Mouse (Mus musculus) liver, adult 2 months (tissue): ENCODE measurements around the gene Lipo4. TPM values are rescaled to one million over a fixed set of nuclear protein-coding genes. Genes with fewer than 3 reads are reported as not detected.
"Not testable (repeated sequence)": the region's sequence is repeated elsewhere in the genome, so short reads cannot be mapped to it uniquely, and the experiment has no call there.

Experiments used
- DNase-seq: peaks from one replicate; pipeline ENCODE4 v3.0.0-alpha.2; 2011; ENCODE audit warnings: low read depth, low spot score; ENCODE audit errors: extremely low read depth
- H3K27ac ChIP-seq: fragments of 200-500 bp; replicated peaks from 2 replicates; pipeline ENCODE4 v1.5.1; 2012; ENCODE audit warnings: low read depth, mild to moderate bottlenecking, control low read depth, inconsistent platforms, low read length; ENCODE audit not compliant: insufficient read depth
- H3K27me3 ChIP-seq: fragments of 200-500 bp; 2 replicates; pipeline ENCODE4 v1.6.1; 2012; ENCODE audit warnings: mild to moderate bottlenecking, moderate library complexity, low read length, inconsistent platforms; ENCODE audit not compliant: control insufficient read depth, insufficient read depth
- H3K36me3 ChIP-seq: fragments of 200-500 bp; 2 replicates; pipeline ENCODE4 v1.6.1; 2012; ENCODE audit warnings: low read length, inconsistent platforms; ENCODE audit not compliant: control insufficient read depth, insufficient read depth
- H3K4me1 ChIP-seq: fragments of 200-500 bp; 2 replicates; pipeline ENCODE4 v1.6.1; 2011; ENCODE audit warnings: low read length; ENCODE audit not compliant: control insufficient read depth, insufficient read depth
- H3K4me3 ChIP-seq: fragments of 200-500 bp; 2 replicates; pipeline ENCODE4 v1.5.1; 2011; ENCODE audit warnings: low read depth, mild to moderate bottlenecking, control low read depth, low read length, moderate library complexity; ENCODE audit not compliant: insufficient read depth
- H3K79me2 ChIP-seq: fragments of 200-500 bp; 2 replicates; pipeline ENCODE4 v1.6.1; 2012; ENCODE audit warnings: inconsistent platforms, mild to moderate bottlenecking, low read length, moderate library complexity; ENCODE audit not compliant: control insufficient read depth, insufficient read depth
- H3K9ac ChIP-seq: fragments of 200-500 bp; 2 replicates; pipeline ENCODE4 v1.6.1; 2012; ENCODE audit warnings: low read depth, mild to moderate bottlenecking, control low read depth, inconsistent platforms, low read length
- CTCF ChIP-seq: fragments of 200-500 bp; IDR thresholded peaks from 2 replicates; pipeline ENCODE4 v1.5.1; 2011; ENCODE audit warnings: low read depth, low read length, control low read depth
- POLR2A ChIP-seq: fragments of 200-500 bp; IDR thresholded peaks from 2 replicates; pipeline ENCODE4 v1.6.1; 2011; ENCODE audit warnings: low read length, control low read depth; ENCODE audit not compliant: insufficient read depth; ENCODE audit errors: extremely low read depth
- WGBS: fragments of 180-500 bp; shearing (Covaris S2); methylation state at CpG from one replicate; pipeline ENCODE4 v1.1.7; 2018; 5-methylcytosine and 5-hydroxymethylcytosine counted together
- polyA plus RNA-seq: library from polyadenylated mRNA; depleted of rRNA; stranded (reverse); fragments of >200 nt; gene quantifications from 2 replicates; pipeline ENCODE4 v1.2.3, GENCODE M21; 2012; rRNA removed
- total RNA-seq: library from RNA; depleted of rRNA; stranded (reverse); fragments of >200 nt; gene quantifications from 2 replicates; pipeline ENCODE4 v1.2.3, GENCODE M21; 2014; rRNA removed

Lipo4 gene
- not detected in 2 replicates for total RNA-seq
- not detected in 2 replicates for polyA plus RNA-seq

DNA sequence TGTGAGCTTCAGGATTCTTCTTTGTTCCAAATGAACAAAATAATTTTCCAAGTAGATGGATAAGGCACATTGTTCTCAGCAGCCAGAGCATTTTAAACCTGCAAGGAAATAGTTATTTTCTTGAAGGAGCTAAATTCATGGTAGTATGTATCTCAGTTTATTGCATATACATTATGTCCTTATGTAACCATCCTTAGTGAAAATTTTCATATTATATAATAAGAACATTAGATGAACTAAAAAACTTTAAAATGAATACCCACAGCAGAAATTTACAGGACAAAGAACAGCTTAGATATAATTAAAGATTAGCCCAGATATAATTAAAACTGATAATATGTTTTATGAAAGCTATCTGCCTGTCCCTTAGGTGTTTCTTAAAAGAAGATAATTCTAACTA is at the start of gene Lipo4:
Gene Lipo4 (minus strand): TSS at position 101 of the 400 bp plus-strand sequence.
- no peak for TF ChIP-seq CTCF
- TF ChIP-seq POLR2A: no peak
- Histone ChIP-seq H3K79me2 (no peaks in the 10 kb centered on the region), H3K9ac (no peak within 1 kb of the TSS), H3K36me3 (no peaks in the 10 kb centered on the region), H3K4me1 (no peaks in the 10 kb centered on the region), H3K27me3 (no peaks in the 10 kb centered on the region), H3K4me3 (no peak within 1 kb of the TSS), H3K27ac (no peak within 1 kb of the TSS)
- DNase-seq: no peak

DNA sequence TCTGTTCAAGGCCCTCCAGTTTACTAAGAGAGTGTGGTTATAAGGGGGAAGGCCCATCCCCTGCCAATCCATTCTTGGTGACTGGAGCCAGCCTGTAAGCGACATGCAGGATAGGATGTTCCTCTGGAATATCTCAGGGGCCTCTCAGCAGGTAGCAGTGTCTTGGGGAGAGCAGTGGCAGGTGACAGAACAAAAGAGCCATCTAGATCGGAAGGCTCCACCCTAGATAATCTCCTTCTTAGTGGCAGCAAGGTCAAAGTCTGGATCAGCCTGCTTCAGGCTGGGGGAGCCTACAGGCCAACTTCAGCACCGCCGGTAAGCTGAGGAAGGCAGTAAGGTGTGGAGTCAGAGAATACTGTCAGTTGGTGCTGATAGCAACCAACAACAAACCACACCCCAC is 61.2 kb downstream of the Lipo4 start:
- H3K4me3 ChIP-seq, H3K4me1 ChIP-seq, H3K27me3 ChIP-seq, H3K9ac ChIP-seq, DNase-seq, H3K79me2 ChIP-seq, H3K27ac ChIP-seq, H3K36me3 ChIP-seq: not testable (repeated sequence)
- 48% methylated on average over 4 of the region's 4 CpGs for WGBS

- no peak overlapping the region for H3K27ac ChIP-seq
- TF ChIP-seq POLR2A (no peak), CTCF (no peak)
- no peaks in the 10 kb centered on the region for H3K36me3 ChIP-seq
- H3K79me2 ChIP-seq: no peaks in the 10 kb centered on the region
- H3K4me1 ChIP-seq: no peaks in the 10 kb centered on the region
- no peak overlapping the region for H3K9ac ChIP-seq
- H3K4me3 ChIP-seq: no peak overlapping the region
- no peak for DNase-seq
- no peaks in the 10 kb centered on the region for H3K27me3 ChIP-seq
- 81% methylated on average over 4 of the region's 4 CpGs for WGBS
Measured at GRCm38 (mm10) chr19:33453725-33454124, 63.9 kb downstream of the Lipo4 start.

Other genes starting within 250 kb of the Lipo4 start
- gene Rnls, start 125.5 kb downstream of the Lipo4 start, total RNA-seq: 0.92 and 1.3 TPM in 2 replicates
- gene Rnls, start 125.5 kb downstream of the Lipo4 start, polyA plus RNA-seq: 0.50 and 0.91 TPM in 2 replicates
- not detected in 2 replicates for gene Gm8978, start 107.5 kb upstream of the Lipo4 start, total RNA-seq
- gene Gm8978, start 107.5 kb upstream of the Lipo4 start, polyA plus RNA-seq: not detected in 2 replicates
- gene Lipo2, start 233.6 kb upstream of the Lipo4 start, total RNA-seq: not detected in 2 replicates
- gene Lipo2, start 233.6 kb upstream of the Lipo4 start, polyA plus RNA-seq: not detected in 2 replicates
- 3.7 and 4.1 TPM in 2 replicates for gene Lipo3, start 244.2 kb upstream of the Lipo4 start, total RNA-seq
- gene Lipo3, start 244.2 kb upstream of the Lipo4 start, polyA plus RNA-seq: 0.81 and 0.85 TPM in 2 replicates